Mouse (Mus musculus) small intestine, adult 2 months (tissue): Measurements from ENCODE around the gene AI593442. TPM values are rescaled to one million over a fixed set of nuclear protein-coding genes. Genes with fewer than 3 reads are reported as not detected.

Experiments used
- H3K27ac ChIP-seq: fragments of 200-500 bp; 2 replicates; pipeline ENCODE4 v1.5.1; 2012; ENCODE audit warnings: low read depth, low read length, control low read depth, inconsistent platforms; ENCODE audit not compliant: insufficient read depth
- H3K27me3 ChIP-seq: fragments of 200-500 bp; 2 replicates; pipeline ENCODE4 v1.6.1; 2012; ENCODE audit warnings: mild to moderate bottlenecking, moderate library complexity, low read length, inconsistent platforms; ENCODE audit not compliant: control insufficient read depth, insufficient read depth
- H3K36me3 ChIP-seq: fragments of 200-500 bp; 2 replicates; pipeline ENCODE4 v1.6.1; 2012; ENCODE audit warnings: mild to moderate bottlenecking, low read length, control low read depth, inconsistent platforms; ENCODE audit not compliant: control insufficient read depth, insufficient read depth
- H3K4me1 ChIP-seq: fragments of 200-500 bp; 2 replicates; pipeline ENCODE4 v1.6.1; 2012; ENCODE audit warnings: low read length, inconsistent platforms, mixed read lengths; ENCODE audit not compliant: control insufficient read depth, insufficient read depth, insufficient read length
- H3K4me3 ChIP-seq: fragments of 200-500 bp; 2 replicates; pipeline ENCODE4 v1.5.1; 2012; ENCODE audit warnings: low read depth, mild to moderate bottlenecking, control low read depth, inconsistent platforms, low read length, moderate library complexity
- CTCF ChIP-seq: fragments of 200-500 bp; IDR thresholded peaks from 2 replicates; pipeline ENCODE4 v1.5.1; 2012; ENCODE audit warnings: low read depth, mild to moderate bottlenecking, control low read depth, inconsistent platforms, low read length, moderate library complexity, mixed read lengths; ENCODE audit not compliant: insufficient replicate concordance, insufficient read length; ENCODE audit errors: extremely low read depth
- POLR2A ChIP-seq: fragments of 200-500 bp; IDR thresholded peaks from 2 replicates; pipeline ENCODE4 v1.6.1; 2012; ENCODE audit warnings: low read depth, mild to moderate bottlenecking, control low read depth, inconsistent platforms, low read length, moderate library complexity
- WGBS: fragments of 180-500 bp; shearing (Covaris S2); methylation state at CpG from one replicate; pipeline ENCODE4 v1.1.7; 2018; 5-methylcytosine and 5-hydroxymethylcytosine counted together
- polyA plus RNA-seq: library from polyadenylated mRNA; depleted of rRNA; stranded (reverse); fragments of >200 nt; gene quantifications from 2 replicates; pipeline ENCODE4 v1.2.3, GENCODE M21; 2012

The AI593442 gene
- polyA plus RNA-seq, 1 experiment, result 0.06 TPM

DNA sequence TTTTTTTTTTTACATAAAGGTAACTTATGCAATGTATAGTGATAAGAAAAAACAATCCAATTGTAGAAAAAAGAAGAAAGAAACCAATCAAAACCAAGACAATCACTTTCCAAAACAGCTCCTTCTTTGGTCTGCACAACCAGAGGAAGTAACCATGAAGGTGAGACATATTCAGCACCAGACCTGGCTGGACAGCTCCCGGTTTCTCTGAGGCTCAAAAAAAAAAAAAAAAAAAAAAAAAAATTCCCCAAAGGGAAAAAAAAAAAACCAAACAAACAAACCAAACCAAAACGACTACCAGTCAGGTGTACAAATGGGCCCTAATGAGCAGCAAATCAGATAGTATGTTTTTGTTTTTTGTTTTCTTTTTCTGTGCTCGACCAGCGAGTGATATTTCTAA, 3.0 kb downstream of the AI593442 start:
- Histone ChIP-seq H3K4me1 (no peaks in the 10 kb centered on the region), H3K36me3 (no peaks in the 10 kb centered on the region), H3K27ac (no peak overlapping the region), H3K27me3 (no peaks in the 10 kb centered on the region; the same call in 1 of the 2 replicates), H3K4me3 (no peak overlapping the region)
- WGBS, result 21% methylated on average over 4 of the region's 4 CpGs
- no peak for TF ChIP-seq CTCF
- no peak for TF ChIP-seq POLR2A

DNA sequence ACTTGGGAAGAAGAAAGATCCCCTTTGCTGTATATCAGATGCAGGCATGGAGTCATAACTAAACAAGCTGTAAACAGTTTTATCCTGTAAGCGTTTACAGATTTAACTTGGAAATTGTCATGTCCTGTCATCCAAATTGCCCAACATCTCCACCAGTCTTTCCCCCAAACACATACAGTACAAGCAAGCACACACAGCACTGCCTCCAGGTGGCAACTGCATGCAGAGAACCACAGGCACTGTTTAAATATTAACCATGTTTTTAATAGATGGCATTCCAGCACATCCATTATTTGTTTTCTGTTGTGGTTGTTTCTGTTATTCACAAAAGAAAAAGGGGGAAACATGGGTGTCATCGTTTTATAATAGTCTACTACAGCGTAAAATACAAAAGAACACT, 3.6 kb downstream of the AI593442 start:
- TF ChIP-seq CTCF (no peak), POLR2A (no peak)
- 64% methylated on average over 3 of the region's 3 CpGs for WGBS

DNA sequence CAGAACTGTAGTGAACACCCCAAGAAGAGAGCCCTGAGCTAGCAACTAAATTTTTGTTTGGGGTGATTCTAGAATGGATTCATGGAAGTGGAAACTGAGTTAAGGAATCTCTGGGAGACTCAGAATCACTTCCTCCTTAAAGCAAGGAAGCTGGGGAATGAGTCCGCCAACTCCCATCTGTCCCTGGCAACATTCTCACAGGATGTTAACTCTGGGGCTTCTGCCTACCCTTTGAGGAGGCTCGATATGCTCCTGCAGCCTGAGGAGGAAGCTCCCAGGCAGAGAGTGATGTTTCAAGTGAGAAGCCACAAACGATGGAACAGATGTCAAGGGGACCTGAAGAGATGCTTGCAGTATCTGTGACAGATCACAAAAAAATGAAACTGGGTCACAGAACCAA, 18.2 kb downstream of the AI593442 start:
- WGBS, result 74% methylated on average over 3 of the region's 3 CpGs
- Histone ChIP-seq H3K27me3 (no peaks in the 10 kb centered on the region), H3K4me1 (no peaks in the 10 kb centered on the region), H3K4me3 (no peak overlapping the region), H3K27ac (no peak overlapping the region), H3K36me3 (no peaks in the 10 kb centered on the region)
- TF ChIP-seq POLR2A, result no peak
- no peak for TF ChIP-seq CTCF

More for the DNA sequence above, 3.6 kb downstream of the AI593442 start:
- Histone ChIP-seq H3K4me3 (no peak overlapping the region), H3K4me1 (no peaks in the 10 kb centered on the region), H3K36me3 (no peaks in the 10 kb centered on the region), H3K27ac (no peak overlapping the region), H3K27me3 (no peaks in the 10 kb centered on the region; the same call in 1 of the 2 replicates)

DNA sequence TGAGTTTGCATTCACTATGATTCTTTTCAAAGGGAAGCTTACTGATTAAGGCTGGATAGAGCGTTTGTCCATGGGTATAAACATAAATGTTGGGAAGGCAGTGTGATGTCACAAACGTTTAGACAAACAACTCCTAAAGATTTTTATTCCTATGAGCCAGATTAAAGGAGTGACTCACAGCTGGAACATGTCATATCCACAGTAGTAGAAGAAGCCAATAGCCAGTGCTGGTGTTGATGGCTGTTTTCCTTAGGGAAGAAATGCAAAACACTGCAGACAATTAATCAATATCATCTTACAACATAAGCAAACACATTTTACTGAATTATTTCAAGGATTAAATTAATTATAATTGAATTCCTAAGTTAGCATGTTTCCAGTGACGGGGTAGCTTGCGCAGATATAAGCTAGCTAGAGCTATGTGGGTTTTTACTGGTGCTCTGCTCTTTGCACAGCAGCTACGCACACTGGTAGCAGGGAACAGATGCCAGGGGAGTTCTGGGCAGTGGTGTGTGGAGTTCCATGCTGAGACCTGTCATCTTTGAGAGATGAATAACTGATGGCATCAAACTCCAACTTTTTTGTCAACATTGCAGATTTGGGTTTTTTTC, 29.1 kb downstream of the AI593442 start:
- no peaks in the 10 kb centered on the region for H3K36me3 ChIP-seq
- no peak for TF ChIP-seq CTCF
- no peak for TF ChIP-seq POLR2A
- no peaks in the 10 kb centered on the region for H3K4me1 ChIP-seq
- H3K27me3 ChIP-seq, result no peaks in the 10 kb centered on the region
- H3K4me3 ChIP-seq, result no peak overlapping the region
- H3K27ac ChIP-seq, result no peak overlapping the region
- 64% methylated on average over 5 of the region's 5 CpGs for WGBS

DNA sequence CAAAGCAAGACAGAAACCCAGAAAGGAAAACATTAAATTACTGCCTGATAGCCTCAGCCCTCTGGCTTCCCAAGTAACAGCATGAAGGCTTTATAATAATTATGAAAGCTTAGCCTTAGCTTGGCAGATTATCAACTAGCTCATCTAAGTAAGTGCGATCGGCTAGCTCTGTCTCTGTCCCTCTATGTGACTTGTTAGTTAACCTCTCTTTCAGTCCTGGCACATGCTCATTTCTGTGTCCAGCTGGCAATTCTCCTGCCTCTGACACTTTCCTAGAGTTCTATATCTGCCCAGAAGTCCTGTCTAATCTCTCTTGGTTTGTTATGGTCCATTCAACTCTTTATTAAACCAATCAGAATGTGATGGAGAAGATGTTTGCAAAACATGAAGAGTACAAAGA, 34.3 kb downstream of the AI593442 start:
- Histone ChIP-seq H3K36me3 (no peaks in the 10 kb centered on the region), H3K27me3 (no peaks in the 10 kb centered on the region), H3K27ac (no peak overlapping the region), H3K4me3 (no peak overlapping the region), H3K4me1 (no peaks in the 10 kb centered on the region)
- whole genome bisulfite sequencing, result 83% methylated on average over 2 of the region's 2 CpGs
- TF ChIP-seq CTCF (no peak), POLR2A (no peak)

DNA sequence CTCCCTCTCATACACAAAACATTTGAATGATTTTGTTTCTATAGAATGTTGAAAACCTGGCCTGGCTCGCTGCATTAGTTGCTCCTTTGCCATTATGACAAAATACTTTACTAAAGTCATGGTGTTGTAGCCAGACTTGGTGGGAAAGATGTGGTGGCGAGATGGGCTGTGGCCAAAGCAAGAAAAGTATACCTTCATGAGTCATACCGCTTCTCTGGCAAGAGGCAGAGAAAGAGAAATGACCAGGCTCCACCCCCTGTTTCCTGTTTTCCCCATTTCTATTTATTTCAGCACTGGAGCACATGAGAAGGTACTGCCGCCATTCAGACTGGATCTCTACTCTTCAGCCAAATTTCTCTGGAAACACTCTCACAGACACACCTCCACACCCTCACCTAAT, 35.0 kb downstream of the AI593442 start:
- H3K27me3 ChIP-seq, result no peaks in the 10 kb centered on the region

DNA sequence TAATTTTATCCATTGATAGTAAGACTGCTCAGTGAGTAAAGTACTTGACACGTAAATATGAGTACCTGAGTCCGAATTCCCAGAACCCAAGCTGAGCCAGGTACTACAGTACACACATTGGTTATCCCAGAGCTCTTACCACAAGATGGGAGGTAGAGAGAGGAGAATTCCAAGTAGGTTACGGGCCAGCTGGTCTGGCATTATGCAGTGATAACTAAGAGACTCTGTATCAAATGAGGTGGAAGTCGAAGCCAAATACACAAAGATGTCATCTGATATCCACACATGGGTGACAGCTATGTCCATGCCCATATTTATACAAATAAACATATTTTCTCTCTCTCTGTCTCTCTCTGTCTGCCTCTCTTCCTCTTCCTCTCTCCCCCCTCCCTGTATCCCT, 35.4 kb downstream of the AI593442 start:
- WGBS, result 85% methylated on average over 4 of the region's 4 CpGs
- H3K36me3 ChIP-seq, result no peaks in the 10 kb centered on the region
- no peak overlapping the region for H3K4me3 ChIP-seq
- no peak overlapping the region for H3K27ac ChIP-seq
- TF ChIP-seq POLR2A (no peak), CTCF (no peak)
- no peaks in the 10 kb centered on the region for H3K4me1 ChIP-seq
- no peaks in the 10 kb centered on the region for H3K27me3 ChIP-seq

More for the DNA sequence above, 35.0 kb downstream of the AI593442 start:
- Histone ChIP-seq H3K27ac (no peak overlapping the region), H3K4me1 (no peaks in the 10 kb centered on the region), H3K4me3 (no peak overlapping the region), H3K36me3 (no peaks in the 10 kb centered on the region)
- WGBS, result 53% methylated on average over 4 of the region's 4 CpGs
- no peak for TF ChIP-seq CTCF
- TF ChIP-seq POLR2A, result no peak
